Mouse (Mus musculus) layer of hippocampus, postnatal 10 days (tissue): ENCODE measurements around the gene Swsap1. TPM values are rescaled to one million over a fixed set of nuclear protein-coding genes. Genes with fewer than 3 reads are reported as not detected.

ENCODE experiments used
- DNase-seq, 2 experiments: peaks; one replicate each; pipeline ENCODE4 v3.0.0; 2021; ENCODE audit warnings: low spot score in 2 of 2
- total RNA-seq, 2 experiments: library from RNA; stranded (reverse); gene quantifications; 2 replicates each; pipeline ENCODE4 v1.2.3; 2021

The Swsap1 gene
- total RNA-seq, 2 experiments from 2014 or later = 13.5 to 14.5 TPM

DNA sequence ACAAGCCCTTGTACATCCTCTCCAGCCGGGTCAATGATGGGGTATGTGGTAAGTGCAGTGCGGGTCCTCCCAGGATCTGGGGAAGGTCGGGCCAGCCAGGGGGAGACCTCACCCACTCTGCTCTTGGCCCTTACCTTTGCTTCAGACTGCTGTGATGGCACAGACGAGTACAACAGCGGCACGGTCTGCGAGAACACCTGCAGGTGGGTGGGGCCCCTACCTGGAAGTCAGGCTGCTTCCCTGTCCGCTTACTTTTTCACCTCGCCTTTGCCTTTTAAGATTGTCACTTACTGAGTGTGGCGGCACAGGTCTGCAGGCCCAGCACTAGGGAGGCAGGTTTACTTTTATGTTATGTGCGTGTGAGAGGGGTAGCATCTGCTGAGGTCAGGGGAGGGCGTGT is 49.0 kb downstream of the Swsap1 start:
- no peak for DNase-seq

Other genes starting within 250 kb of the Swsap1 start
- 10 to 100 TPM; 17.2 to 21.3 TPM for gene Ldlr, start 232.3 kb upstream of the Swsap1 start, total RNA-seq
- gene Spc24, start 195.5 kb upstream of the Swsap1 start, total RNA-seq = 1 to 10 TPM; 4.6 to 6.4 TPM
- gene Kank2, start 157.0 kb upstream of the Swsap1 start, total RNA-seq = 1 to 10 TPM; 7.5 to 7.8 TPM
- not detected for gene Angptl8, start 120.2 kb upstream of the Swsap1 start, total RNA-seq
- gene Dock6, start 103.1 kb upstream of the Swsap1 start, total RNA-seq = 10 to 100 TPM; 32.6 to 34.5 TPM
- gene Rab3d, start 37.6 kb upstream of the Swsap1 start, total RNA-seq = 10 to 100 TPM; 30.4 to 36.7 TPM
- 10 to 100 TPM; 15.5 to 16.1 TPM for gene Ccdc159, start 28.3 kb upstream of the Swsap1 start, total RNA-seq
- 10 to 100 TPM; 30.4 to 35.3 TPM for gene Tmem205, start 28.2 kb upstream of the Swsap1 start, total RNA-seq
- 100 to 1,000 TPM; 312 to 317 TPM for gene Plppr2, start 18.7 kb upstream of the Swsap1 start, total RNA-seq
- 1 to 10 TPM; 2.0 to 3.2 TPM for gene Epor, start 7.8 kb downstream of the Swsap1 start, total RNA-seq
- 1 to 10 TPM; 1.4 to 2.2 TPM for gene Rgl3, start 33.7 kb downstream of the Swsap1 start, total RNA-seq
- 1 to 10 TPM; 5.3 to 5.7 TPM for gene Ccdc151, start 46.9 kb downstream of the Swsap1 start, total RNA-seq
- gene Prkcsh, start 47.1 kb downstream of the Swsap1 start, total RNA-seq = 10 to 100 TPM; 90.5 to 96.5 TPM
- 100 to 1,000 TPM; 197 to 205 TPM for gene Elavl3, start 96.3 kb downstream of the Swsap1 start, total RNA-seq
- gene Gm49318, start 115.5 kb downstream of the Swsap1 start, total RNA-seq = 1 to 10 TPM in 1 of 2 experiments, not detected in 1; 6.2 TPM
- 10 to 100 TPM; 19.4 to 21.1 TPM for gene Zfp653, start 115.6 kb downstream of the Swsap1 start, total RNA-seq
- 10 to 100 TPM; 45.8 to 46.8 TPM for gene Ecsit, start 129.7 kb downstream of the Swsap1 start, total RNA-seq
- gene Cnn1, start 143.5 kb downstream of the Swsap1 start, total RNA-seq = under 1 TPM; 0.42 to 0.43 TPM
- gene Elof1, start 161.4 kb downstream of the Swsap1 start, total RNA-seq = 10 to 100 TPM; 60.4 to 60.7 TPM
- gene Acp5, start 180.0 kb downstream of the Swsap1 start, total RNA-seq = under 1 TPM; 0.53 to 0.67 TPM
- 10 to 100 TPM; 38.8 to 48.5 TPM for gene Pigyl, start 201.1 kb downstream of the Swsap1 start, total RNA-seq
- gene Zfp872, start 232.3 kb downstream of the Swsap1 start, total RNA-seq = under 1 TPM; 0.25 to 0.62 TPM